Mouse (Mus musculus) monocyte, adult 2 months (primary cell): ENCODE results near the gene Nr2f6.

Experiments
- DNase-seq, 2 experiments: peaks; one replicate each; pipeline ENCODE4 v3.0.0; 2022; ENCODE audit warnings: low spot score in 2 of 2, low read depth in 1 of 2

The Nr2f6 gene

DNA sequence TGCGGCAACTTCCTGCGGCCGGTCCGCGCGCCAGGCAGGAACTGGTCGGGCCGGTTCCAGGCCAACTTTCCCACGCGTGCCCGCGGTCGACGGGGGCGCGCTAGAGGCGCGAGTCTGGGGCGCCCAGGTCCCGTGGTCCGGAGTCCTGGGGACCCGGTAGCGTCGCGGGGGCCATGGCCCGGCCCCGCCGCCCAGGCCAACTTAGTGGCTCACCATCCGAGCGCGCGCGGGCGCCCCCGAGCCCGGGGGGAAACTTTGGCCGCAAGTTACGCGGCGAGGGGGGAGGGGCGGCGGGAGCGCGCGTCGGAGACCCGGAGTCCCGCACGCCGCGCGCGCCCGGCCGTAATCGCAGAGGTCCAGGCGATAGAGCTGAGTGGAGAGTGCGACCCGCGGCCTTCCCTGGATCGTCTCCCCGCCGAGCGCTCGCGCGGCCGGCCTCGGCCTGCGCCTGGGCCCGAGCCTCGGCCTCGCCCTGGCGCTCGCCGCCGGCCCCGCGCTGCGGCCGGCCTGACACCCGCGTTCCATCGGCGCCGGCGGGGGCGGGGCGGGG, at the start of gene Nr2f6:
Nr2f6 (minus strand) TSS at position 540 of the 550 bp plus-strand sequence.
- peak in 1 of 2 experiments; percentile 50 for DNase-seq

GRCm38 (mm10) chr8:71422121-71422520, 40.4 kb upstream of the Nr2f6 start:
- no peak for DNase-seq

GRCm38 (mm10) chr8:71411535-71412273, 29.9 kb upstream of the Nr2f6 start:
- DNase-seq = no peak

GRCm38 (mm10) chr8:71408231-71408630, 26.5 kb upstream of the Nr2f6 start:
- DNase-seq = no peak

DNA sequence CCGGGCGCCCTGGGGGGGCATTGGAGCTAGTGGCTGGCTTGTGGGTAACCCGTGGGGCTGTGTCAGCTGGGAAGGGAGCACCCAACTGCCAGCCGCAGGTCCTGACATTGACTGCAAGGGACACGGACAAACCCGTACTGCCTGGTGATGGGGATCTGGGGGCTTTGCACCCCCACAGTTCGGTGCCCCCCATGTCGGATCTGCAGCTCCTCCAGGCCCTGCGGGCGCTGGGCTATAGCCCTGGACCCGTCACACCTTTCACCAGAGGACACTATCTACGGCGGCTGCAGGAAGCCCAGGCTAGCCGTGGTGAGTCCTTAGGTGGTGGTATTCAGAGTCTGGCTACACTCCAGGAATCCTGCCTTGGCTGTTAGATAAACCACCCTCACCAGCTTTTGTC, 25.7 kb upstream of the Nr2f6 start:
- DNase-seq = no peak

GRCm38 (mm10) chr8:71406099-71407015, 24.6 kb upstream of the Nr2f6 start:
- DNase-seq = peak; percentile 37 to 41

- DNase-seq = peak; percentile 95 to 98
These were observed 23.8 kb upstream of the Nr2f6 start, which contains the start of gene Ankle1 for GRCm38 (mm10) chr8:71405401-71406098. TSS of gene Ankle1 (plus strand) at chr8:71406010.

DNA sequence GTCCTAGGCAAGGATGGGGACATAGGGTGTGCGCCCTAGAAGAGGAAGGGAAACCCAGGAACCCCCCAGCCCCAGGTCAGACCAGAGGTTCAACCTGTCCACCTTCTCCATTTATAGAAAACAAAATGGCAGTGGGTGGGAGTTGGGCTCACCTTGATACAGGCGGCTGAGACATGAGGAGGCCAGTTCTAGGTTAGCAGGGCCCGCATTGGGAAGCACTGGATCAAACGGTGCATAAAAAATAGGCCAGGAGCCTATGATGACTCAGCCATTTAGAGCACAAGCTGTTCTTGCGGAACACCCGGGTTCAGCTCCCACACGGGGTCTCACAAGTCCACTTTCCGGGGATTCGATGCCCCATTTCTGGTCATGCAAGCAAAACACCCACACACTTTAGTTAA, 23.2 kb upstream of the Nr2f6 start:
- no peak for DNase-seq

GRCm38 (mm10) chr8:71404011-71404410, 22.3 kb upstream of the Nr2f6 start:
- no peak for DNase-seq

DNA sequence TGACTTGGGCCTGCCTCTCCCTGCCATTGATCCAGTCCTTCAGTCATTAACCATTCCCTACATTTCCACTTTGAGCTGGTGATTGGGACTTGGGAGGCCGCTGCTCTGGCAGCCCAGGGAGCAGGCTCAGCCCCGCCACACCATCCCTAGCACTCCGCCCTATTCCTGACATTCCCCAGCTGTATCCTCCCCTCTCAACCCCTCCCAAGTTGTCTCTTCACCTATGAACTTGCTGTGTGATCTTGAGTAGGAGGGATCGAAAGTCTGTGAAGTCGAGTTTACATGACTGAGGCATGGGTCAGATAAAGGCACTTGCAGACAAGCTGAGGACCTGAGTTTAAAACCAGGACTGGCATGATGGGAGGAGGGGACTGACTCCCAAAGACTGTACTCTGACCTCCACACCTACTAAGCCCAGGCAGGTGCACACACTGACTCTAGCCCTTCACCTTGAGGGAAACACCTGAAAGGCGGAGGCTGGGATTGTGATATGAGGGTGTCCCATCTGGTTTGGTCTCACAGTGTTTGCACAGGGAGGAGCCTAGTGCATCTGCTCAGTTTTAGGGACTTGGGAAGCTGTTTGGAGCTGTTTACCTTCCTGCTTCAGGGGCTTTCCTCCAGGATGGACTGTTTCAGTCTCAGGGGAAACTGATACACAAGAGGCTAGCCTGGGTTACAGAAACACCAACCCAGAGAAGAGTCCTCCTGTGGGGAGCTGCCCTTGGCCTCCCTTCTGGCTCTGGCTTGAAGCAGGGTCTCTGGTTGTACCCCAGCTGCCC, 21.5 kb upstream of the Nr2f6 start:
- no peak for DNase-seq

GRCm38 (mm10) chr8:71402446-71402964, 20.7 kb upstream of the Nr2f6 start:
- DNase-seq = no peak

GRCm38 (mm10) chr8:71401454-71401853, 19.7 kb upstream of the Nr2f6 start:
- no peak for DNase-seq

- no peak for DNase-seq
These were observed 19.1 kb upstream of the Nr2f6 start for GRCm38 (mm10) chr8:71400826-71401225.

GRCm38 (mm10) chr8:71397701-71398100, 15.9 kb upstream of the Nr2f6 start:
- DNase-seq = no peak

DNA sequence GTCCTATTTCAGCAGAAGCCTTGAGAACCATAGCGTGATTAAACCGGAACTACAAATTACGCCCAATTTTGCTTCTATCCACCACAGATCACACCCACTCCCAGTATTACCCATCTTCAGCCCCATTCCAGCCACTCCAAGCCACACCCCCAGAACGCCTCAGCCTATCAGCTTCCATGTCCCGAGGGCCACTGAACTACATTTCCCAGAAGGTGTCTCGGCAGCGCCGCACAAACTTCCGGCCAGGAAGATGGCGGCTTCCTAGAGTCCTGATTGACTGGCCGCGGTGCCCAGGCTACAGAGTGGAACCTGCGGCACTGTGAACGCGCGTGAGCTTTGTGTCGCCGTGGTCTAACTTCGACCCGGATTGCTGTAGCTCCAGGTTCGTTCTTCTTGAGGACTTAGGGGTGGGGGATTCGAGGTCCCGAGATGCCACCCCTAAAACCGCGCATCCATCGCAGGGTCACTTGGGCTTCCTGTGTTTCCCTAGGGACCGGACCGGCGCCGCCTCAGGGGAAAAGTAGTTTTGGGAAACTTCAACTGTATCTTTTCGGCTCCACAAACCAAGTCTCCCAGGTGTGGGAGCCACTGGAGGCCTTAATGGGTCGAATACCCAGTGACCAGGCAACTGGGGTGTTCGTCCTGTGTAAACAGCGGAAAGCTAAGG, 15.0 kb upstream of the Nr2f6 start, which contains the start of gene Babam1:
Babam1 (plus strand) TSS at position 223 of the 667 bp plus-strand sequence.
- peak; percentile 87 to 93 for DNase-seq

DNA sequence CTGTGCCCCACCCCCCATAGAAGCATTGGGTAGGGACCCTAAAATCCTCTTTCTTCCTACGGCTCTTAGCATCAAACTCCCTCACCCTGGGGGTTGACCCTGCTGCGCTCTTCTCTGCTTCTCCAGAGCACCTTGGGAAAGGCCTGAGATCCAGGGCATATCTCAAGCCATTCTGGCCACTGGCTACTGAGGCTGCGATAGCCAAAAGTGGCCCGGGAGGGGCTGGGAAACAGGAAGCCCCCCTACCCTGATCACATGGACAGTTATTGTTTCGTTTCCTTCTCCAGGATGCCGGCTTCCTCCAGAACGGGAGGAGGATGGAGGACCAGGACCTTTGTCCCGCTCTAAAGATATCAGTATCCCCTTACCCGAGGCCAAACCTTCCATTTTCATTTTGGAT, 13.9 kb upstream of the Nr2f6 start, which contains the start of gene Ushbp1:
Ushbp1 (minus strand) TSS at position 174 of the 400 bp plus-strand sequence.
- DNase-seq = no peak

- no peak for DNase-seq
These were observed 13.3 kb upstream of the Nr2f6 start for GRCm38 (mm10) chr8:71395071-71395470.

DNA sequence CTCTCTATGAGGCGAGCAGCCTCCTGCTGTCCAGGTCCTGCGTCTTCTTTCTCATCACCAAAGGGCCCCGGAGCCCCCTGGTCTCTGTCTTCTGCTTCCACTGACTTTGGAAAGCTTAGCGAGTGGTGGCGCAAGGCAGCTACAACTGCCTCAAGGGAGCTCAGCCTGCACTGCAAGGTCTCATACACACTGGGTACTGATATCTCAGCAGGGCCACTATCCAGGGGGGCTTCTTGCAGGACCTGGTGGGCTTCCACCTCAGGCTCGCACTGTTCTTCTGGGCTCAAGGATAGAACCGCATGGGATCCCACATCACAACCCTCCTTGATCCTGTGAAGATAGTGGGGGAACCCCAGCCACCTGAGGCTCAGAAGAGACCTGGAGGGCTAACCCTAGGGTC, 12.7 kb upstream of the Nr2f6 start:
- no peak for DNase-seq

- no peak for DNase-seq
These were observed 11.1 kb upstream of the Nr2f6 start for GRCm38 (mm10) chr8:71392871-71393270.
